Mouse (Mus musculus) small intestine, adult 2 months (tissue): ENCODE measurements around the gene Slc38a10.

Experiments
- CTCF ChIP-seq: fragments of 200-500 bp; IDR thresholded peaks from 2 replicates; pipeline ENCODE4 v1.5.1; 2012; ENCODE audit warnings: low read depth, mild to moderate bottlenecking, control low read depth, inconsistent platforms, low read length, moderate library complexity, mixed read lengths; ENCODE audit not compliant: insufficient replicate concordance, insufficient read length; ENCODE audit errors: extremely low read depth
- POLR2A ChIP-seq: fragments of 200-500 bp; IDR thresholded peaks from 2 replicates; pipeline ENCODE4 v1.6.1; 2012; ENCODE audit warnings: low read depth, mild to moderate bottlenecking, control low read depth, inconsistent platforms, low read length, moderate library complexity

DNA sequence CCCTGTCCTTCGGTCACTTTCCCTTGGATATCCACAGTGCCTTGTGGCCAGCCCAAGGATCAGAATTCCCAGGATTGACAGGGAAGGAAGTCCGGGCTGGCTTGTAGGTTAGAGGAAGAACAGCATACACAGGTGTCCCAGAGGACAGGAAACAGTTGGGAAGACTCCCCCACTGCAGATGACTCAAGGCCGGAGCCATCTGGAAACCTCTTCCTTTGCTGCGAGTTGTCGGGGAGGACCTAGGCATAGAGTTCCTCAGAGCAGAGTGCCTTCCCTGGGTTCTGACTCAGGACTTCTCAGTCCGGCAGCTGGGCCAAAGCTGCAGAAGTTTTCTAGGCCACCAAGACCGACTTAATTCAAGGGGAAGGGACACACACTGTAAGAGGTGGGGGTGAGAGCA is 48.6 kb upstream of the Slc38a10 start:
- TF ChIP-seq POLR2A (no peak), CTCF (no peak)
